24 mouse cellular contexts compared by ENCODE assay signal in genomic region chr13:97275482-97275881, GRCm38 (mm10).
"Had no signal": no experiment of that assay in that cellular context is flagged by ENCODE, and none has a peak within 500 bp of the region (broad histone marks: within the 10 kb centered on the region; RNA-seq: fewer than 3 reads in every experiment).

No protein-coding gene starts in this region.

- H3K4me2 ChIP-seq: kidney, embryonic 15.5 days; limb, embryonic 12.5 days; limb, embryonic 15.5 days; liver, embryonic 11.5 days; lung, embryonic 14.5 days; neural tube, embryonic 12.5 days; neural tube, embryonic 15.5 days had no signal

- H3K36me3 ChIP-seq: kidney, embryonic 15.5 days; limb, embryonic 12.5 days; limb, embryonic 15.5 days; neural tube, embryonic 12.5 days; neural tube, embryonic 15.5 days had no signal

- ATAC-seq: liver, postnatal 0 days; lung, postnatal 0 days had no signal

- H3K9ac ChIP-seq: kidney, embryonic 15.5 days; limb, embryonic 12.5 days; limb, embryonic 15.5 days; liver, embryonic 14.5 days; liver, postnatal 0 days; lung, embryonic 14.5 days; neural tube, embryonic 12.5 days; neural tube, embryonic 15.5 days had no signal

- H3K4me1 ChIP-seq: limb, embryonic 12.5 days; limb, embryonic 15.5 days; neural tube, embryonic 12.5 days had no signal

- H3K27ac ChIP-seq: kidney, embryonic 15.5 days; limb, embryonic 12.5 days; limb, embryonic 15.5 days; liver, embryonic 14.5 days; macrophage; neural tube, embryonic 12.5 days; neural tube, embryonic 15.5 days; stomach, postnatal 0 days had no signal

- H3K27me3 ChIP-seq: kidney, embryonic 15.5 days; limb, embryonic 15.5 days; neural tube, embryonic 12.5 days; neural tube, embryonic 15.5 days had no signal

- DNase-seq: kidney, adult 11 months; kidney, adult 8-10 months; kidney, postnatal 10 days; kidney, postnatal 4 days; left cerebral cortex, postnatal 4 days; liver, postnatal 0 days; lung, embryonic 14.5 days; midbrain, embryonic 14.5 days; right cerebral cortex, adult 18-20 months; right cerebral cortex, postnatal 14 days; right cerebral cortex, postnatal 4 days; thymus, adult 2 months; thymus, postnatal 14 days; thymus, postnatal 4 days had no signal

- H3K9me3 ChIP-seq: kidney, embryonic 15.5 days; limb, embryonic 12.5 days; limb, embryonic 15.5 days; neural tube, embryonic 12.5 days; neural tube, embryonic 15.5 days had no signal

- H3K4me3 ChIP-seq: kidney, embryonic 15.5 days; limb, embryonic 12.5 days; limb, embryonic 15.5 days; neural tube, embryonic 12.5 days; neural tube, embryonic 15.5 days had no signal
